Mouse (Mus musculus) hindbrain, embryonic 12.5 days (tissue): ENCODE measurements around the gene Cyth1. TPM values are rescaled to one million over a fixed set of nuclear protein-coding genes. Genes with fewer than 3 reads are reported as not detected.

Source experiments
- ATAC-seq: fragments of 200-750 bp; cut with Nextera tagmentation; 2 replicates; pipeline ENCODE4 v1.8.0; 2017; ENCODE audit warnings: moderate TSS enrichment; ENCODE audit not compliant: low FRiP score
- H3K27ac ChIP-seq: fragments of 300-500 bp; sonication (generic); 2 replicates; pipeline ENCODE4 v1.5.1; 2016; ENCODE audit warnings: mild to moderate bottlenecking
- H3K27me3 ChIP-seq: fragments of 300-500 bp; sonication (generic); 2 replicates; pipeline ENCODE4 v1.6.1; 2016; ENCODE audit warnings: mild to moderate bottlenecking
- H3K36me3 ChIP-seq: fragments of 300-500 bp; sonication (generic); 2 replicates; pipeline ENCODE4 v1.6.1; 2016; ENCODE audit warnings: mild to moderate bottlenecking
- H3K4me1 ChIP-seq: fragments of 300-500 bp; sonication (generic); 2 replicates; pipeline ENCODE4 v1.6.1; 2016
- H3K4me2 ChIP-seq: fragments of 300-500 bp; sonication (generic); replicated peaks from 2 replicates; pipeline ENCODE4 v1.6.1; 2016; ENCODE audit warnings: mild to moderate bottlenecking
- H3K4me3 ChIP-seq: fragments of 300-500 bp; sonication (generic); 2 replicates; pipeline ENCODE4 v1.5.1; 2016; ENCODE audit warnings: mild to moderate bottlenecking
- H3K9ac ChIP-seq: fragments of 300-500 bp; sonication (generic); 2 replicates; pipeline ENCODE4 v1.6.1; 2016; ENCODE audit warnings: mild to moderate bottlenecking, moderate library complexity
- H3K9me3 ChIP-seq: fragments of 300-500 bp; sonication (generic); replicated peaks from 2 replicates; pipeline ENCODE4 v1.6.1; 2016; ENCODE audit warnings: mild to moderate bottlenecking
- WGBS: fragments of 180-500 bp; shearing (Covaris S2); methylation state at CpG from one replicate; pipeline ENCODE4 v1.1.7; 2016; 5-methylcytosine and 5-hydroxymethylcytosine counted together
- polyA plus RNA-seq: library from polyadenylated mRNA; unstranded; fragments of >200 nt; fragmentation: Nextera tagmentation; extraction: Ambion mirVana; gene quantifications from 2 replicates; pipeline ENCODE4 v1.2.1, GENCODE M21; 2016

The Cyth1 gene
- polyA plus RNA-seq, 1 experiment from 2014 or later = 29.0 TPM

- ATAC-seq = no peak
Observed at GRCm38 (mm10) chr11:118102838-118103237, 145.6 kb downstream of the Cyth1 start.

GRCm38 (mm10) chr11:118101133-118101532 is 147.3 kb downstream of the Cyth1 start:
- Histone ChIP-seq H3K9me3 (no peaks in the 10 kb centered on the region), H3K27me3 (no peaks in the 10 kb centered on the region), H3K9ac (no peak overlapping the region), H3K36me3 (no peaks in the 10 kb centered on the region), H3K4me2 (no peak overlapping the region), H3K4me3 (no peak overlapping the region), H3K27ac (no peak overlapping the region), H3K4me1 (no peaks in the 10 kb centered on the region; the same call in 1 of the 2 replicates)
- 48% methylated on average over 9 of the region's 9 CpGs for WGBS
- no peak for ATAC-seq

More at GRCm38 (mm10) chr11:118102838-118103237, 145.6 kb downstream of the Cyth1 start:
- Histone ChIP-seq H3K4me1 (no peaks in the 10 kb centered on the region; the same call in 1 of the 2 replicates), H3K27me3 (no peaks in the 10 kb centered on the region), H3K4me3 (no peak overlapping the region), H3K36me3 (no peaks in the 10 kb centered on the region), H3K9me3 (no peaks in the 10 kb centered on the region), H3K9ac (no peak overlapping the region), H3K27ac (no peak overlapping the region), H3K4me2 (no peak overlapping the region)
- WGBS = 58% methylated on average over 3 of the region's 3 CpGs

- H3K4me1 ChIP-seq = no peaks in the 10 kb centered on the region
- no peak overlapping the region for H3K9ac ChIP-seq
- H3K27ac ChIP-seq = no peak overlapping the region
- H3K27me3 ChIP-seq = no peaks in the 10 kb centered on the region
- H3K9me3 ChIP-seq = no peaks in the 10 kb centered on the region
- H3K36me3 ChIP-seq = no peaks in the 10 kb centered on the region
- ATAC-seq = no peak
- WGBS = 58% methylated on average over 2 of the region's 2 CpGs
- H3K4me2 ChIP-seq = no peak overlapping the region
- H3K4me3 ChIP-seq = no peak overlapping the region
Observed at GRCm38 (mm10) chr11:118096736-118097135, 151.7 kb downstream of the Cyth1 start.

GRCm38 (mm10) chr11:118095004-118095403 is 153.4 kb downstream of the Cyth1 start:
- no peak overlapping the region for H3K4me2 ChIP-seq
- H3K9me3 ChIP-seq = peaks cover 8% of the 10 kb centered on the region; the same call in 1 of the 2 replicates
- H3K27ac ChIP-seq = no peak overlapping the region
- no peak overlapping the region for H3K9ac ChIP-seq
- H3K4me3 ChIP-seq = no peak overlapping the region
- H3K27me3 ChIP-seq = no peaks in the 10 kb centered on the region
- no peak for ATAC-seq
- H3K36me3 ChIP-seq = no peaks in the 10 kb centered on the region
- H3K4me1 ChIP-seq = no peaks in the 10 kb centered on the region
- 97% methylated on average over 9 of the region's 9 CpGs for WGBS

- Histone ChIP-seq H3K9ac (no peak overlapping the region), H3K4me1 (no peaks in the 10 kb centered on the region), H3K9me3 (peaks cover 8% of the 10 kb centered on the region; the same call in 1 of the 2 replicates), H3K27me3 (no peaks in the 10 kb centered on the region), H3K4me3 (no peak overlapping the region), H3K36me3 (no peaks in the 10 kb centered on the region), H3K27ac (no peak overlapping the region), H3K4me2 (no peak overlapping the region)
- no peak for ATAC-seq
- WGBS = 89% methylated on average over 23 of the region's 23 CpGs
Observed at GRCm38 (mm10) chr11:118091002-118091670, 157.3 kb downstream of the Cyth1 start.

DNA sequence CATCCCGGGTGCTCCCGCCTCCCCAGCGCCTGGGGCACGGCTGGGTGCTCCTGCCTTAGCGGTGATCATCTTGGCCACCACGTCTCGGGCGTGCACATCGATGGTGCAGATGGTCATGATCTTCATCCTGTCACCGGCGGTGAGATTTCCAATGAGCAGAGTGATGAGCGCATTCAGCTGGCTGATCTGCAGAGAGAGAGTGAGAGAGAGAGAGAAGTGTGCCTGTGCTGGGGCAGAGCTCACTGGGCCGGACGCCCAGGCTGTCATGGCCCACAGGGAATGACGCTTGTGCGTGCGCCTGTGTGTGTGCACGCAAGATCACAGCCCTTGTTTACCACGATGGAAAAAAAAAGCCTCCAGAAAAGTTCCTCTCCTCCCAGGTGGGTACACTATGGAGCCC is 159.5 kb downstream of the Cyth1 start:
- Histone ChIP-seq H3K27me3 (no peaks in the 10 kb centered on the region), H3K9ac (no peak overlapping the region), H3K27ac (no peak overlapping the region), H3K9me3 (peaks cover 8% of the 10 kb centered on the region; the same call in 1 of the 2 replicates), H3K4me2 (no peak overlapping the region), H3K36me3 (no peaks in the 10 kb centered on the region), H3K4me1 (no peaks in the 10 kb centered on the region; the same call in 1 of the 2 replicates), H3K4me3 (no peak overlapping the region)
- WGBS = 91% methylated on average over 19 of the region's 19 CpGs
- ATAC-seq = no peak

DNA sequence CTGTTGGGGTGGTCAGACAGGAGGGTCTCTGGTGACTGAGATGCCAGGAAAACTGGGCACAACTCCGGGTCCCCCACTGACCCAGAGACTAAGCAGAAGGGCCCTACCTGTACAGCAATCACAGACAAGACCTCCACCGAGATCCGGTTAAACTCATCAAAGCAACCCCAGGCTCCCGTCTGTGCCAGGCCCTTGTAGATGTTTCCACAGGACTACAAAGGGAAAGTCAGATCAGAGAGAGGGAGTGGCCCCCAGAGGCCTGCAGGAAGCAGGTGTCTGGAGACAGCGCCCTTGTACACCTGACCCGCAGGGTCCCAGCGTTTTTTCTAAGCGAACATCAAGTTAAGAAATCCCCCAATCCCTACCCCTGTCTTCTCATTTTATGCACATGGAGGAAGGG is 162.4 kb downstream of the Cyth1 start:
- H3K27ac ChIP-seq = no peak overlapping the region
- no peaks in the 10 kb centered on the region for H3K27me3 ChIP-seq
- no peak overlapping the region for H3K4me3 ChIP-seq
- no peak overlapping the region for H3K9ac ChIP-seq
- H3K36me3 ChIP-seq = no peaks in the 10 kb centered on the region
- no peak overlapping the region for H3K4me2 ChIP-seq
- ATAC-seq = no peak
- 79% methylated on average over 8 of the region's 8 CpGs for WGBS
- H3K4me1 ChIP-seq = no peaks in the 10 kb centered on the region; the same call in 1 of the 2 replicates
- peaks cover 7% of the 10 kb centered on the region; the same call in 1 of the 2 replicates for H3K9me3 ChIP-seq

DNA sequence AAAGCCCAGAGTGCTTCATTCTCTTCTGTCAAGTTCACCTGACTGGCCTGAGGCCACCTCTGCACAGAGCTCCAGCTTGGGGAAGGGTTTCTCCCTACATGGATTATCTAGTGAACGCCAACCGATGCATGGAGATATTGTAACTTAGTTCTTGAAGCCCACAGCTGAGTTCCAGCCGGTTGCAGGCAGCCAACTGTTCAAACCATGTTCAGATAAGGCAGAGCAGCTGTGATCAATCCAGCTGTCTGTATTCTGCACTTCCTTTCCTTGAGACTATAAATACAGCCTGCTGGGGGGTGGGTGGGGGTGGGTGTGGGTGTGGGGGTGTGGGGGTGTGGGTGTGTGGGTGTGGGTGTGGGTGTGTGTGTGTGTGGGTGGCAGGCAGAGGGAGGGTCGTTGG is 163.2 kb downstream of the Cyth1 start:
- 88% methylated on average over 3 of the region's 4 CpGs for whole genome bisulfite sequencing
- H3K4me1 ChIP-seq = no peaks in the 10 kb centered on the region; the same call in 1 of the 2 replicates
- H3K36me3 ChIP-seq = no peaks in the 10 kb centered on the region
- ATAC-seq = no peak
- no peak overlapping the region for H3K27ac ChIP-seq
- peaks cover under 1% of the 10 kb centered on the region; the same call in 1 of the 2 replicates for H3K9me3 ChIP-seq
- no peaks in the 10 kb centered on the region for H3K27me3 ChIP-seq
- H3K4me2 ChIP-seq = no peak overlapping the region
- no peak overlapping the region for H3K9ac ChIP-seq
- no peak overlapping the region for H3K4me3 ChIP-seq

GRCm38 (mm10) chr11:118084266-118084665 is 164.1 kb downstream of the Cyth1 start:
- Histone ChIP-seq H3K27me3 (no peaks in the 10 kb centered on the region), H3K4me3 (no peak overlapping the region), H3K36me3 (no peaks in the 10 kb centered on the region), H3K4me2 (no peak overlapping the region), H3K27ac (no peak overlapping the region), H3K9me3 (no peaks in the 10 kb centered on the region), H3K4me1 (no peaks in the 10 kb centered on the region; the same call in 1 of the 2 replicates), H3K9ac (no peak overlapping the region)
- no peak for ATAC-seq
- 74% methylated on average over 3 of the region's 3 CpGs for WGBS

DNA sequence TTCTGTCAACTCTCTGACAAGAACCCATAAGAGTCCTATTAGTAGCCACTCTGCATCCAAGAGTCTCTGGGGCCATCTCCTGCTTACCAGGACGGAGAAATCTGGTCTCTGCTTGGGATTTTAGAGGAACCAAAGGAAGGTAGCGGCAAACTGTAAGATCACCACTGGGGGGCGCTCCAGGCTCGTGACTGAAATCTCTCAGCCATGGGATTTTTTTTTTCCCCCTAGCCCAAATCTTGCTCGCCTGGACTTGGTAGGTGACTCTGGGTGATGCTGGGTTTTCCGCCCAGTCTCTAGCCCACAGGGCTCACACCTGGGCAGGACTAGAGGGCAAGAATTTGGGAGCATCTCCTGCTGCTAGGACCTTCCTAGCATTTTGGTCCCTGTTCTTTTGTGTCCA is 164.6 kb downstream of the Cyth1 start:
- no peak overlapping the region for H3K9ac ChIP-seq
- H3K4me1 ChIP-seq = no peaks in the 10 kb centered on the region; the same call in 1 of the 2 replicates
- no peak for ATAC-seq
- no peak overlapping the region for H3K4me2 ChIP-seq
- no peaks in the 10 kb centered on the region for H3K9me3 ChIP-seq
- H3K27me3 ChIP-seq = no peaks in the 10 kb centered on the region
- H3K4me3 ChIP-seq = no peak overlapping the region
- 10% methylated on average over 6 of the region's 6 CpGs for WGBS
- no peak overlapping the region for H3K27ac ChIP-seq
- H3K36me3 ChIP-seq = no peaks in the 10 kb centered on the region

DNA sequence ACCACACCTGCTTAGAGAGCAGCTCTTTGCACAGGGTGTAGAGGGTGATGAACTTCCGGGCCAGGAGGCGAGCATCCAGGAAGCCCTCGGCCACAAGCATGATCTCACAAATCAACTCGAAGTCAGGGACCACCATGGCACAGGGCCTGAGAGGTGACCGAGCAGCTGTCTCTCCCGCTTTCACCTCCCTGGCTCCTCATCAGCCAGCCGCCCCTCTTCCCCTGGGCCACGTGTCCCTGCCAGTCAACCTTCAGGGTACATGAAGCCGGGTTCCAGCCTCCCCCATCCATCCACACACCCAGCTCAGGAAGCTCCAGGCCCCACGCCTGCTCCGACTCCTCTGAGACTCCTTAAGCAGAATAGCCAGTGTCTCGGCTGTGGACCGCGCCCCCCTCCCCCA is 166.1 kb downstream of the Cyth1 start:
- ATAC-seq = no peak
- H3K9me3 ChIP-seq = no peaks in the 10 kb centered on the region
- H3K9ac ChIP-seq = no peak overlapping the region
- WGBS = 88% methylated on average over 14 of the region's 14 CpGs
- H3K4me2 ChIP-seq = no peak overlapping the region
- no peak overlapping the region for H3K4me3 ChIP-seq
- no peak overlapping the region for H3K27ac ChIP-seq
- no peaks in the 10 kb centered on the region for H3K27me3 ChIP-seq
- no peaks in the 10 kb centered on the region for H3K36me3 ChIP-seq
- H3K4me1 ChIP-seq = no peaks in the 10 kb centered on the region; the same call in 1 of the 2 replicates
